Mouse (Mus musculus) right cerebral cortex, adult 2 months (tissue): Measurements from ENCODE around the gene Grtp1.

ENCODE experiments used
- DNase-seq, 2 experiments: peaks; one replicate each; pipeline ENCODE4 v3.0.0; 2021 to 2022; ENCODE audit warnings: low spot score in 2 of 2

Gene Grtp1

GRCm38 (mm10) chr8:13200301-13201012 is at the start of gene Grtp1:
Gene Grtp1 (minus strand): TSS chr8:13200620.
- no peak for DNase-seq

DNA sequence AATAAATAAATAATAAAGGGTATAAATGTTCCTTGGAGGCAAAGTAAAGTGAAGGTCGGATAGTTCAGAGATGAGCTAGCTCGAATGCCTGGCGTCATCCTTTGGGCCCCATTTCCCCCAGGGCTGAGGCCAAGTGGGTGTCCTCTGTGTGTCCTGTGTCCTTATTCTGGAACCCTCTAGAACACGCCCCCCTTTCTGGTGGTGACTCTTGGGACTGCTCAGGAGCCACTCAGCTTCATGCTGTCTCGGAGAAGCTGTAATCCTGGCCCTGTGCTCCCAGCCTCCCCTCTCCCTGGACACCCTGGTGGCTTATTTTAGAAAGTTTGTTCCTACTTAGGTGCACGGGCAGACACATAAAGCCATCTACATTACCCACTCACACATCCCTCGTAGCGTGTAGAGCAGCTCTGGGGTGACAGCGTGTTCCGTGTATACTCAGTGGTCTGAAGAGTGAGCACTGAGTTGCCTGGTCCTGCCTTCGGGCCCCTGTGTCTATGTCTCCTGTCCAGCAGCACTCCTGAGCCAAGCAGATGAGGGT is 44.0 kb upstream of the Grtp1 start:
- DNase-seq: no peak

DNA sequence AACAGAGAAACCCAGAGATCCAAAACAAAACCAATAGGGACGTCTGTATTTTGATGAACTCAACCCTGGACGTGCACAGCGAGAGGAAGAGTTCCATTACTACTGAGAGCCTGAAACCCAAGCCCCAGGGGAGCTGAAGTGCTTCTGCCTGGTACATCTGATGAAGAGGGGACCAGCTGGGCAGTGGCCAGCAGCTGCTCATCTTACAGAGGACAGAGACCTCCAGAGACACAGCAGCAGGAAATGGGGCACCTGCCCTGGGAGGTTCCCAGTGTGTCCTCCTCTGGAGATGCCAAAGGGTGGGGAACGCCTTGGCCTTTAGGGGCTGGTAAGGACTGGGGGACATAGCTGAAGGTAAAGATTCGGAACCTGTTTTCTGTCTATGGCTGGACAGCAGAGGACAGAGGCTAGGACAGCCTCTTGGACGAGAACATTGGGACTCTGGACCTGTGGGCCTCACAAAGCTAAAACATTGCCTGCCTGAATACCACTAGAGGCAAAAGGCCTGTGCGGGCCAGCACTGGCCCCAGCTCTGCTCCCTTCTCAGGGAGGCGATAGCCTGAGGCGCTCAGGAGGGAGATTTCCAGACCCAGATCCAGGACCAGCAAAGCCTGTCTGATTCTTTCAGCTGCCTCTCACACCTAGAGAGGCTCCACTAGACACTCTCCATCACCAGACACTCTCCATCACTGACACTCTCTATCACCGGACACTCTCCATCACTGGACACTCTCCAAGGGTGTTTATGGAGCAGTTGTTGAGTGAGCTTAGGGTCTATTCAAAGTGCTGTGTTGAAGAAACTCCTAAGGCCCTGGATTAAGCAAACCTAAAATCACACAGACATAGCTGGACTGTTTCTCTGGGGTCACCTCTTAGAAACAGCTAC is 42.8 kb upstream of the Grtp1 start:
- no peak for DNase-seq

DNA sequence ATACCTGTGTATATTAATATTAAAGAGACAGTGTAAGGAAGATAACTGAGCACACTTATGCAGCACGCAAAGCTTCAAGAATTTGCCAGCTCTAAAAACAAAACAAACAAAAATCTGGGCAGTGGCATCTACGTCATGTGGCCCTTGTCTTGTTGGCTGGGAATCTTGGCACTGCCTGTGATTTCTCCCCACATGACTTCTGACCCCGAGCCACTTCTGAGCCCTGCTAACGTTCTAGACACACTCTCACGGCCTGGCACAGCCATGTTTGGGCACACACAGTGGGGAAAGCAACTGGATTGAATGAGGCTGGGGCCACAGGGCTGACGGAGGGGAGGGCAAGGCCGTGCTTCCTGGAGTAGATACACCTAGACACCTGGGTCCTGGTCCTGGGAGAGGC is 40.3 kb upstream of the Grtp1 start:
- no peak for DNase-seq

- no peak for DNase-seq
These were observed 39.6 kb upstream of the Grtp1 start for GRCm38 (mm10) chr8:13240055-13240454.

GRCm38 (mm10) chr8:13234803-13235202 is 34.4 kb upstream of the Grtp1 start:
- no peak for DNase-seq

GRCm38 (mm10) chr8:13230471-13230870 is 30.1 kb upstream of the Grtp1 start:
- no peak for DNase-seq

GRCm38 (mm10) chr8:13229802-13230201 is 29.4 kb upstream of the Grtp1 start:
- DNase-seq: no peak

DNA sequence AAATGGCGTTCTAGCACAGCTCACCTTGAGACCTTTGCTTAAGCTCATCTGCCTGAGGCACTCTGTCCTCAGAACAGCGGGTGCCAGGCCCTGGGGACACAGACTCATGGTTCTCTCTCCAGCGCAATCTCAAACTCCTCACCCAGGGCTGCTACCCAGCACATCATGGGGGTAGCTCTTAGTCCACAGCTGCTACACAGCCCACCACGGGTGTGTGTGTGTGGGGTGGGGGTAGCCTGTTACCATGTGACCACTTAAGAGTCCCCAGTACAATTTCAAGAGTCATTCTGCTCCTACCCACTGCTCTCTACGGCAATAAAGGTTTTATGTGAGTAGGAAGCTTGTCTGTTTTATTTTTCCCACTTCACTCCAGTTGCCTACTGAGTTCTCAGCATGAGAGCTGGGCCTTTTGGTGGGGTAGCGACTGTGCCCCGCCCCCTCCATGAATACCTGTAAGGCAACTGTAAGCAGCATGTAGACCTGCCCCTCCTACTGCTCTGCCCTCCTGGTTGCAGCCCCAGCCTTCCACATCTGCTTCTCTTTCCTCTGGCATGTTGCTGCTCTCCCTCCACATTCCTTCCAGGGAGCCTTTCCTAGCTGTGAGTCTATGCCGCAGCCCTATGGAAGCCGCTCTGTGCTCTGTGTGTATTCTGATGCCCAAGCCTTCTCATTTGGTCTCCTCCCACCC is 28.6 kb upstream of the Grtp1 start:
- no peak for DNase-seq

DNA sequence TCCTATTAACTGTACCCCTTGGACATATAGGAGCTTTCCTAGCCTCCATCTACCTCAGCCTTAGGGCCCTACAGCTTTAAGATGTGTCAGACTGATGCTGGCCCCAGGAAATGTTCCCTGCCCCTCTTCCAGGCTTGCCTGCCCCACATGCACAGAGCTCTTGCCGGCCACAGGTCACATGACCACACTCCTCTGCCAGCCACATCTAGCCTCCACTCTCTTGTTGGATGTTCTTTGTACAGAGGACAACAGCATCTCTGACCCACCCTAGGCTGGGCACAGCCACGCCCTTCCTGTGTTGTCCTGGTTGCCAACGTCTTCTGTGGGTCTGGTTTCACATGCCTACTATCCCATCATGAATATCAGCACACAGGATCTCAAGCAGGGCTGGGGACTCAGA is 26.8 kb upstream of the Grtp1 start:
- no peak for DNase-seq

GRCm38 (mm10) chr8:13226288-13226687 is 25.9 kb upstream of the Grtp1 start:
- DNase-seq: peak in 1 of 2 experiments; percentile 14

GRCm38 (mm10) chr8:13224426-13224825 is 24.0 kb upstream of the Grtp1 start:
- no peak for DNase-seq

DNA sequence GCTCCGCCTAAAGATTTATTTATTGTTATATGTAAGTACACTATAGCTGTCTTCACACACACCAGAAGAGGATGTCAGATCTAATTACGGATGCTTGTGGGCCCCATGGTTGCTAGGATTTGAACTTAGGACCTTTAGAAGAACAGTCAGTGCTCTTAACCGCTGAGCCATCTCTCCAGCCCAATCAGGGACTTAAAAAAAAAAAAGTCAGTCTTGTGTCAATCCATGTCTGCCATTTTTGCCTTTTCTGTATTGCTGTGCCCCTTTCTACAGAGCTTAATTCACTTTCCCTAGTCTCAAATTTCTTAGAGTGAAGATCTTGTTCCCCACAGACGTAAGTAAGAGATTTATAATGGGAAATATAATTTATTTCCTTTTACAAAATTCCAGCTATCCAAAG is 18.0 kb upstream of the Grtp1 start:
- DNase-seq: no peak

GRCm38 (mm10) chr8:13217986-13218385 is 17.6 kb upstream of the Grtp1 start:
- DNase-seq: no peak

DNA sequence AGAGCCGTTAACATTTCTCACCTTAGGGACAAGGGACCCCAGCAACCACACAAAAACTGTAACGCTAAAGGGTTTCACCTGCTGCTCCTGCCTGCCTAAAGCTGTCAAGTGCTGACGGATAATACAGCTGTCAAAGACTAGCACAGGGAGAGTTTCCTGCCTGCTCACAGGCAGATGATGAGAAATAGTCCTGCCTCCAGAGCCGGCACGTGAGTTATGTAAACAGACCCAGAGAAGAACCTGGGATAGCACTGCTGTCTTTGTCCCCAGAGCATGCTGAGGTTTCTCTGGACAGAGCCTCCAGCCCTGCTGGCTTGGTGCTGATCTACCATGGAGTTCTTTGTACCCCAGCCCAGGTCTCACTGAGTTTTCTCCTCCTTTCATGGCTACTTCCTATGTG is 16.7 kb upstream of the Grtp1 start:
- no peak for DNase-seq

- no peak for DNase-seq
These were observed 16.0 kb upstream of the Grtp1 start for GRCm38 (mm10) chr8:13216386-13216785.

GRCm38 (mm10) chr8:13213479-13214268 is 13.3 kb upstream of the Grtp1 start:
- peak; percentile 82 to 91 for DNase-seq

DNA sequence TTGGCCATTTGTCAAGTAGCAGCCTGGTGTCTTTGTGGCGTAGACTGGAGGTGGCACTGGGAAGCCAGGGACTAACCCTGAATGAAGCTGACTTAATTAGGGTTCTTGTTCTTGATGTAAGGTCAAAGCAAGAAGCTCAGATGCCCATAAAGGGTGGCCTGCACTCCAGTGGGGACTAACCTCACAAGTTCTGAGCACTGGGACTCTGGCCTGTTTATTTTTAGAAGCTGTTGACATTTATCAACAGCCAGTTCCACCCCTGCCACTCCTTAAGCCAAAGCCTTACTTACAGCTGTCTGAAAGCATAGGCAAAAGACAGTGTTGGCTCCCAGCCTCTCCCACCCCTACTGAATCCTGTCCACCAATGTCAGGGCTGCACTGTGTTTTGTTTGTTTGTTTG is 9.3 kb upstream of the Grtp1 start:
- DNase-seq: no peak

GRCm38 (mm10) chr8:13208627-13209355 is 8.4 kb upstream of the Grtp1 start:
- DNase-seq: no peak

DNA sequence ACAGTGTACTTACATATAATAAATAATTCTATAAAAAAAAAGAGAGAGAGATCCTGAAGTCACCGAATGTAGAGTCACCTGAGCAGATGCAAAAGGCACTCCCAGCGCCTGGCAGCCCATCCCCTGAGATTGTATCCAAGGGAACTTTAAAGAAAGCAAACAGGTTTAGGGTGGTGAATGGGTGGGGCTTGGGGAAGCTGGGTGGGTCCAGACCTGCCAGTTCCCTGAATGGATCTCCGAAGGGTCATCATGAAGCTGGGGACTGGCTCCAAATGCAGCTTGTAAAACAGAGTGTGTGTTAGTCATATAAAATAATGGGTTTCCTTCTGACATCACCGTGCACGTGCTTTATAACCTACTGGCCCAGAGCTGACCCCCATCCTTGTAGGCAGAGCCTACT is 5.9 kb upstream of the Grtp1 start:
- DNase-seq: no peak

DNA sequence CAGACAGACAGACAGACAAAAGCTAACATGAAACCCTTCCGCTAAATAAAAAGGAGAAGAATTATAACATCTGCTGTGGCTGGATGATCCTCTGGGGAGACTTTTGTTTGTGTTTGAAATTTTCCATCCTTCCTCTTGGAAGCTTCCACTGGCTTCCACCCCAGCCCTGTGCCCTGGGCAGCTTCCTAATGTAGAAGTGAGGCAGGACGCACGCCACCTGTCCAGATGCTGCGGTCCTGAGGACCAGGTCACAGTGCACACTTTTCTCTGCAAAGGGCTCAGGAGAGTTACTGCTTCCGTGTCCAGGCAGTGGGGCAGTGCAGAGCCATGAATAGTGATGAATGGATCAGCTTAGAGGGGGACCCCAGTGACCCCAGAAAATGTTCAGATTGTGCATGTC is 4.9 kb upstream of the Grtp1 start:
- no peak for DNase-seq
